Mouse (Mus musculus) spleen, adult 10 weeks (tissue): ENCODE measurements around the gene Tmub2. TPM values are rescaled to one million over a fixed set of nuclear protein-coding genes. Genes with fewer than 3 reads are reported as not detected.

Experiments used
- polyA plus RNA-seq: library from polyadenylated mRNA; stranded (reverse); fragments of 350-450 nt; fragmentation: Illumina TruSeq; extraction: RNeasy Lipid Tissue Mini Kit (QIAGEN cat#74804); gene quantifications from one replicate; pipeline ENCODE4 v1.2.3, GENCODE M21; 2015; ENCODE audit warnings: low replicate concordance; ENCODE audit not compliant: insufficient read depth

Tmub2 gene
- polyA plus RNA-seq, result 24.4 TPM

GRCm38 (mm10) chr11:102284501-102285094, at the start of gene Tmub2:
TSS of gene Tmub2 (plus strand) at chr11:102284931.

GRCm38 (mm10) chr11:102248630-102249230, 36.0 kb upstream of the Tmub2 start, which contains the start of gene BC030867:
TSS of gene BC030867 (plus strand) at chr11:102248882.

DNA sequence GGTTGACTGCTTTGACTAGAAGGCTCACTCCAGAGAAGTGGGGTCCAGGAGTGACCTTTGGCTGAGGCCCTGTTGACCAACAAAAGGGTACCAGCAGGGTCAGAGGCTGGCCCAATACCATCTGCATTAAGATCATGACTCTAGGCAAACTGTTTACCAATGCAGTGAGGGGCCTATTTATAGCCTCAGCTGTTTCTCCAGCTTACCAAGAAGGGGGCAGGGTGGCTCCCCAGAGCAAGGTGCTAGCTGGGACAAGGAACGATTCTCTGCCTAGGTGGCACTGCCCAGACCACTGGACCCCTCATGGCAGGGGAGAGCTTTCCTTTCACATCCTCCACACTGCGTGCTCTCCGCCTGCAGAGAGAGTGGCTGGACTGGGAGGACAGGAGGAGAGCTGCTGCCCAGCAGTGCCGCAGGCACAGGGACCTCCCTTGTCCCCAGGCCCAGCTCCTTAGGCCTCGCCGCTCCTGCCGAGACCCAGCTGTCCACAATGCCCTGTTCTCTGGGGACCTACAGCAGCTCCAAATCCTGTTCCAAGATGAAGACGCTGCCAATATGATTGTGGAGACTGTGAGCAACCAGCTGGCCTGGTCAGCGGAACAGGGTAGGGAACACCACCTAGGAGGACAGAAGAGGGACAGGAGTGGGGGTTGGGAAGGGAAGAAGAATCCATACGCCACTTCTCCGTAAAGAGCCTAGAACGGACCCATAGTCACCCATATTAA, 16.0 kb upstream of the Tmub2 start, which contains the start of gene Asb16:
Gene Asb16 (plus strand): TSS at position 224 of the 725 bp plus-strand sequence.

DNA sequence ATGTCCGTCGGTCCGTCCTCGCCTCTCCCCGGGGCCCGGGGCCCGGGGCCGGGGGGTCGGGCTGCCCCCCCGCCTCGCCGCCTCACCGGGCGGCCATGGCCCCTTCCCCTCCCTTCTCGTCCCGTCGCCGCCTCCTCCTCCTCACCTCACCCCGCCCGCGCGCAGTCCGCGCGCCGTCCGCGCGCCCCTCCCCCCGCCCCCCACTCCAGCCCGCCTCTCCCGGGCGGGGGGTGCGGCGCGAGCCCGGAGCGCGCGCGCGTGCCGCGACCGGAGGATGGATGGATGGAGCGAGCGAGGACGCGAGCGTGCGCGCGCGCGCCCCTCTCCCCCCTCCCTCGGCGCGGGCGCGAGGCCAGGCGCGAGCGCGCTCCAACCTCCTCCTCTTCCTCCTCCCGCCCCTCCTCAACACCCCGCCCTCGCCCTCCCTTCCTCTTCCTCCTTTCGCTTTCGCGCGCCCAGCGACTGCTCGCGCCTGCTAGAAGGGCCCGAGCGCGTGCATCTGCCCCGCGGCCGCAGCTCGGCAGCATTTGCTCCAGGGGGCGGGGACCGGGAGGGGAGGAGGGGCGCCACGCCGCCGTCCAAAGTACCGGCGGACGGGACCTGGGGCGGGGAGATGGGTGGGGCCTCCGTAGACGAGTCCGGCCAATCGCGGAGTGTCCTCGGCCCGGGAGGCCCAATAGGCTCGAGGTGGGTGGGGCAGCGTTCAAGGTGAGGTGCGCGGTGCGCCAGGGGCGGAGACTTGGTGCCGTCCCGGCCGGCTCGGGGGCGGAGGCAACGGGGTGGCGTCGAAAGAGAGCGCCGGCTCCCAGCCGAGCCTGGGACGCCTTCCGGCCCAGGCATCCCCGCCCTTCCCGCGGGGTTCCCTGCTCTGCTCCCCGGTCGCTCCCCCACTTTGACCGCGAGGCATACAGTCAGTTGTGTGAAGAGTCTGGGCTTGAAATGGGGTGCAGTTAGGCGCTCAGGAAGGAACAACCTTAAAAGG, 12.1 kb downstream of the Tmub2 start, which contains the start of gene Atxn7l3:
Gene Atxn7l3 (minus strand): TSS at position 141 of the 982 bp plus-strand sequence.

GRCm38 (mm10) chr11:102319410-102319792, 34.7 kb downstream of the Tmub2 start, which contains the start of gene Ubtf:
TSS of gene Ubtf (minus strand) at chr11:102319742.

Other genes with a start within 250 kb of the Tmub2 start
- gene Cd300lg, start 243.4 kb upstream of the Tmub2 start, polyA plus RNA-seq, result 14.5 TPM
- gene Mpp2, start 196.4 kb upstream of the Tmub2 start, polyA plus RNA-seq, result 1.4 TPM
- not detected for gene Ppy, start 183.6 kb upstream of the Tmub2 start, polyA plus RNA-seq
- gene Pyy, start 177.1 kb upstream of the Tmub2 start, polyA plus RNA-seq, result not detected
- not detected for gene Nags, start 139.4 kb upstream of the Tmub2 start, polyA plus RNA-seq
- 6.3 TPM for gene Tmem101, start 128.5 kb upstream of the Tmub2 start, polyA plus RNA-seq
- 36.5 TPM for gene Lsm12, start 99.6 kb upstream of the Tmub2 start, polyA plus RNA-seq
- 22.7 TPM for gene G6pc3, start 95.3 kb upstream of the Tmub2 start, polyA plus RNA-seq
- 17.0 TPM for gene Hdac5, start 54.8 kb upstream of the Tmub2 start, polyA plus RNA-seq
- gene BC030867, start 36.0 kb upstream of the Tmub2 start, polyA plus RNA-seq, result 1.2 TPM
- gene Asb16, start 16.2 kb upstream of the Tmub2 start, polyA plus RNA-seq, result not detected
- gene Atxn7l3, start 11.7 kb downstream of the Tmub2 start, polyA plus RNA-seq, result 36.7 TPM
- gene Ubtf, start 34.8 kb downstream of the Tmub2 start, polyA plus RNA-seq, result 81.7 TPM
- 79.8 TPM for gene Slc4a1, start 81.3 kb downstream of the Tmub2 start, polyA plus RNA-seq
- gene Rundc3a, start 108.5 kb downstream of the Tmub2 start, polyA plus RNA-seq, result 1.4 TPM
- 60.0 TPM for gene Slc25a39, start 123.0 kb downstream of the Tmub2 start, polyA plus RNA-seq
- gene Grn, start 145.4 kb downstream of the Tmub2 start, polyA plus RNA-seq, result 109 TPM
- not detected for gene Fam171a2, start 162.8 kb downstream of the Tmub2 start, polyA plus RNA-seq
- 4.6 TPM for gene Itga2b, start 185.2 kb downstream of the Tmub2 start, polyA plus RNA-seq